Mouse (Mus musculus) embryonic facial prominence, embryonic 13.5 days (tissue): ENCODE data around the gene Nxph3. TPM values are rescaled to one million over a fixed set of nuclear protein-coding genes. Genes with fewer than 3 reads are reported as not detected.

Experiments used
- polyA plus RNA-seq: library from polyadenylated mRNA; unstranded; fragments of >200 nt; fragmentation: Nextera tagmentation; extraction: Ambion mirVana; gene quantifications from 2 replicates; pipeline ENCODE4 v1.2.1, GENCODE M21; 2015

Gene Nxph3
- polyA plus RNA-seq, 1 experiment from 2014 or later, result 1.6 TPM

Other genes with a start within 250 kb of the Nxph3 start
- gene Kat7, start 204.3 kb downstream of the Nxph3 start, polyA plus RNA-seq, result 67.0 and 67.2 TPM in 2 replicates
- 13.3 and 17.4 TPM in 2 replicates for gene Fam117a, start 177.6 kb downstream of the Nxph3 start, polyA plus RNA-seq
- 120 and 133 TPM in 2 replicates for gene Slc35b1, start 129.9 kb downstream of the Nxph3 start, polyA plus RNA-seq
- gene Spop, start 100.5 kb downstream of the Nxph3 start, polyA plus RNA-seq, result 147 and 185 TPM in 2 replicates
- 25.4 and 27.2 TPM in 2 replicates for gene Ngfr, start 73.2 kb upstream of the Nxph3 start, polyA plus RNA-seq
- 209 and 218 TPM in 2 replicates for gene Phb, start 152.4 kb upstream of the Nxph3 start, polyA plus RNA-seq
- gene Zfp652, start 198.1 kb upstream of the Nxph3 start, polyA plus RNA-seq, result 24.5 and 25.3 TPM in 2 replicates
- gene B130006D01Rik, start 209.0 kb upstream of the Nxph3 start, polyA plus RNA-seq, result 2.0 and 2.8 TPM in 2 replicates